Mouse (Mus musculus) urinary bladder, postnatal 36 days (tissue): ENCODE measurements around the gene Nlk.
"Not testable (repeated sequence)": the region's sequence is repeated elsewhere in the genome, so short reads cannot be mapped to it uniquely, and the experiment has no call there.

Experiments used
- DNase-seq, 2 experiments: peaks; one replicate each; pipeline ENCODE4 v3.0.0; 2022; ENCODE audit warnings: low spot score in 2 of 2, mixed read lengths in 1 of 2

Nlk gene

GRCm38 (mm10) chr11:78690547-78690946, 6.6 kb downstream of the Nlk start:
- DNase-seq = no peak

- no peak for DNase-seq
Measured at GRCm38 (mm10) chr11:78681058-78681457, 16.1 kb downstream of the Nlk start.

GRCm38 (mm10) chr11:78678761-78679160, 18.4 kb downstream of the Nlk start:
- no peak for DNase-seq

- DNase-seq = no peak
Measured at GRCm38 (mm10) chr11:78668647-78669046, 28.5 kb downstream of the Nlk start.

- DNase-seq = no peak
Measured at GRCm38 (mm10) chr11:78664853-78665252, 32.3 kb downstream of the Nlk start.

- no peak for DNase-seq
Measured at GRCm38 (mm10) chr11:78663916-78664315, 33.3 kb downstream of the Nlk start.

- DNase-seq = no peak
Measured at GRCm38 (mm10) chr11:78649143-78649542, 48.0 kb downstream of the Nlk start.

- DNase-seq = not testable (repeated sequence)
Measured at GRCm38 (mm10) chr11:78648405-78648804, 48.8 kb downstream of the Nlk start.

- no peak for DNase-seq
Measured at GRCm38 (mm10) chr11:78643746-78644145, 53.4 kb downstream of the Nlk start.

GRCm38 (mm10) chr11:78642151-78642550, 55.0 kb downstream of the Nlk start:
- no peak for DNase-seq

GRCm38 (mm10) chr11:78641088-78641487, 56.1 kb downstream of the Nlk start:
- DNase-seq = no peak

GRCm38 (mm10) chr11:78632782-78633181, 64.4 kb downstream of the Nlk start:
- no peak for DNase-seq

- no peak for DNase-seq
Measured at GRCm38 (mm10) chr11:78628871-78629270, 68.3 kb downstream of the Nlk start.

- DNase-seq = no peak
Measured at GRCm38 (mm10) chr11:78624377-78624776, 72.8 kb downstream of the Nlk start.

- no peak for DNase-seq
Measured at GRCm38 (mm10) chr11:78621926-78622325, 75.2 kb downstream of the Nlk start.

GRCm38 (mm10) chr11:78620179-78620578, 77.0 kb downstream of the Nlk start:
- no peak for DNase-seq

- no peak for DNase-seq
Measured at GRCm38 (mm10) chr11:78611273-78611672, 85.9 kb downstream of the Nlk start.

GRCm38 (mm10) chr11:78609657-78610056, 87.5 kb downstream of the Nlk start:
- DNase-seq = no peak

GRCm38 (mm10) chr11:78604826-78605225, 92.3 kb downstream of the Nlk start:
- no peak for DNase-seq

- DNase-seq = no peak
Measured at GRCm38 (mm10) chr11:78602781-78603180, 94.4 kb downstream of the Nlk start.

- DNase-seq = no peak
Measured at GRCm38 (mm10) chr11:78600926-78601590, 96.1 kb downstream of the Nlk start.

GRCm38 (mm10) chr11:78600496-78600895, 96.7 kb downstream of the Nlk start:
- no peak for DNase-seq

GRCm38 (mm10) chr11:78600051-78600450, 97.1 kb downstream of the Nlk start:
- DNase-seq = no peak
